Mouse (Mus musculus) liver, postnatal 0 days (tissue): ENCODE data around the gene Tcf7l2. TPM values are rescaled to one million over a fixed set of nuclear protein-coding genes. Genes with fewer than 3 reads are reported as not detected.

Experiments used
- ATAC-seq: fragments of 200-750 bp; cut with Nextera tagmentation; 2 replicates; pipeline ENCODE4 v1.8.0; 2017; ENCODE audit warnings: mild to moderate bottlenecking, moderate library complexity
- DNase-seq: peaks from one replicate; pipeline ENCODE4 v3.0.0-alpha.2; 2016
- H3K27ac ChIP-seq: fragments of 300-500 bp; sonication (generic); 2 replicates; pipeline ENCODE4 v1.5.1; 2014; ENCODE audit warnings: antibody characterized with exemption, moderate library complexity, mild to moderate bottlenecking, low read depth
- H3K27me3 ChIP-seq: fragments of 300-500 bp; sonication (generic); 2 replicates; pipeline ENCODE4 v1.6.1; 2014; ENCODE audit warnings: low read length, control low read depth, mixed read lengths; ENCODE audit not compliant: insufficient read depth
- H3K36me3 ChIP-seq: fragments of 300-500 bp; sonication (generic); replicated peaks from 2 replicates; pipeline ENCODE4 v1.6.1; 2014; ENCODE audit warnings: mild to moderate bottlenecking, control low read depth, low read length, moderate library complexity, mixed read lengths; ENCODE audit not compliant: insufficient read depth
- H3K4me1 ChIP-seq: fragments of 300-500 bp; sonication (generic); 2 replicates; pipeline ENCODE4 v1.6.1; 2014; ENCODE audit warnings: antibody characterized with exemption, mild to moderate bottlenecking, control low read depth; ENCODE audit not compliant: insufficient read depth
- H3K4me2 ChIP-seq: fragments of 300-500 bp; sonication (generic); 2 replicates; pipeline ENCODE4 v1.6.1; 2014; ENCODE audit warnings: low read depth, mild to moderate bottlenecking, low read length, moderate library complexity, mixed read lengths
- H3K4me3 ChIP-seq: fragments of 300-500 bp; sonication (generic); 2 replicates; pipeline ENCODE4 v1.5.1; 2014; ENCODE audit warnings: low read depth, low read length
- H3K9ac ChIP-seq: fragments of 300-500 bp; sonication (generic); replicated peaks from 2 replicates; pipeline ENCODE4 v1.6.1; 2014; ENCODE audit warnings: mild to moderate bottlenecking, moderate library complexity
- H3K9me3 ChIP-seq: fragments of 300-500 bp; sonication (generic); 2 replicates; pipeline ENCODE4 v1.6.1; 2016; ENCODE audit warnings: mild to moderate bottlenecking, control low read depth, low read length, mixed read lengths
- CTCF ChIP-seq: sonication (generic); IDR thresholded peaks from 2 replicates; pipeline ENCODE4 v1.5.1; 2016; ENCODE audit warnings: antibody characterized with exemption, low read depth
- EP300 ChIP-seq: IDR thresholded peaks from 2 replicates; pipeline ENCODE4 v1.6.1; 2016; ENCODE audit warnings: antibody characterized with exemption, low read depth, mild to moderate bottlenecking
- WGBS: fragments of 180-500 bp; shearing (Covaris S2); extraction: QIAGEN DNeasy Blood & Tissue Kit; methylation state at CpG from one replicate; pipeline ENCODE4 v1.1.7; 2014; ENCODE audit not compliant: insufficient replicate concordance; 5-methylcytosine and 5-hydroxymethylcytosine counted together
- polyA plus RNA-seq: library from polyadenylated mRNA; unstranded; fragments of >200 nt; fragmentation: Nextera tagmentation; extraction: Ambion mirVana; gene quantifications from 2 replicates; pipeline ENCODE4 v1.2.1, GENCODE M21; 2015

Tcf7l2 gene
- polyA plus RNA-seq, 1 experiment from 2014 or later = 21.6 TPM

GRCm38 (mm10) chr19:55827613-55828259 lies 86.1 kb downstream of the Tcf7l2 start:
- 0 out of 2 replicates have a peak, but pooled peaks cover 3% of the 10 kb centered on the region for H3K36me3 ChIP-seq
- H3K27me3 ChIP-seq = no peaks in the 10 kb centered on the region

GRCm38 (mm10) chr19:55830976-55831559 lies 89.4 kb downstream of the Tcf7l2 start:
- Histone ChIP-seq H3K9ac (no peak overlapping the region), H3K9me3 (no peaks in the 10 kb centered on the region), H3K4me3 (no peak overlapping the region), H3K27ac (no peak overlapping the region), H3K4me1 (peaks cover 2% of the 10 kb centered on the region; the same call in 1 of the 2 replicates), H3K36me3 (0 out of 2 replicates have a peak, but pooled peaks cover 3% of the 10 kb centered on the region), H3K27me3 (no peaks in the 10 kb centered on the region), H3K4me2 (no peak overlapping the region)
- ATAC-seq (no peak), DNase-seq (no peak)
- 82% methylated on average over 9 of the region's 9 CpGs for WGBS
- TF ChIP-seq EP300 = no peak
- TF ChIP-seq CTCF = no peak

More at GRCm38 (mm10) chr19:55827613-55828259, 86.1 kb downstream of the Tcf7l2 start:
- no peak overlapping the region for H3K9ac ChIP-seq
- no peak overlapping the region for H3K4me3 ChIP-seq
- 44% methylated on average over 13 of the region's 13 CpGs for WGBS
- TF ChIP-seq CTCF (no peak), EP300 (no peak)
- H3K27ac ChIP-seq = no peak overlapping the region
- ATAC-seq (no peak), DNase-seq (no peak)
- H3K9me3 ChIP-seq = no peaks in the 10 kb centered on the region
- H3K4me1 ChIP-seq = peaks cover 13% of the 10 kb centered on the region
- H3K4me2 ChIP-seq = no peak overlapping the region

GRCm38 (mm10) chr19:55832122-55832521 lies 90.5 kb downstream of the Tcf7l2 start:
- H3K4me1 ChIP-seq = no peaks in the 10 kb centered on the region

GRCm38 (mm10) chr19:55833807-55834385 lies 92.3 kb downstream of the Tcf7l2 start:
- TF ChIP-seq EP300 (no peak), CTCF (no peak)
- no peak overlapping the region for H3K4me3 ChIP-seq
- no peak for DNase-seq
- no peak overlapping the region for H3K27ac ChIP-seq
- H3K9ac ChIP-seq = no peak overlapping the region
- H3K4me1 ChIP-seq = peaks cover 11% of the 10 kb centered on the region
- no peaks in the 10 kb centered on the region for H3K27me3 ChIP-seq
- no peaks in the 10 kb centered on the region for H3K9me3 ChIP-seq
- H3K36me3 ChIP-seq = no peaks in the 10 kb centered on the region
- no peak overlapping the region for H3K4me2 ChIP-seq
- 81% methylated on average over 4 of the region's 4 CpGs for WGBS
- ATAC-seq = no peak

More at GRCm38 (mm10) chr19:55832122-55832521, 90.5 kb downstream of the Tcf7l2 start:
- no peak for ATAC-seq
- DNase-seq = no peak
- H3K4me3 ChIP-seq = no peak overlapping the region
- WGBS = 83% methylated on average over 4 of the region's 4 CpGs
- H3K27ac ChIP-seq = no peak overlapping the region
- H3K9ac ChIP-seq = no peak overlapping the region
- H3K27me3 ChIP-seq = no peaks in the 10 kb centered on the region
- H3K9me3 ChIP-seq = no peaks in the 10 kb centered on the region
- no peak for TF ChIP-seq CTCF
- TF ChIP-seq EP300 = no peak
- H3K36me3 ChIP-seq = 0 out of 2 replicates have a peak, but pooled peaks cover 3% of the 10 kb centered on the region
- H3K4me2 ChIP-seq = no peak overlapping the region

GRCm38 (mm10) chr19:55836930-55837687 lies 95.5 kb downstream of the Tcf7l2 start:
- no peak overlapping the region for H3K9ac ChIP-seq
- TF ChIP-seq EP300 (no peak), CTCF (no peak)
- no peaks in the 10 kb centered on the region for H3K9me3 ChIP-seq
- no peak for ATAC-seq
- no peaks in the 10 kb centered on the region for H3K27me3 ChIP-seq
- H3K36me3 ChIP-seq = no peaks in the 10 kb centered on the region
- DNase-seq = no peak
- WGBS = 87% methylated on average over 5 of the region's 5 CpGs
- H3K4me3 ChIP-seq = no peak overlapping the region
- no peak overlapping the region for H3K4me2 ChIP-seq
- H3K27ac ChIP-seq = no peak overlapping the region
- H3K4me1 ChIP-seq = peaks cover 27% of the 10 kb centered on the region

GRCm38 (mm10) chr19:55837924-55838323 lies 96.3 kb downstream of the Tcf7l2 start:
- no peaks in the 10 kb centered on the region for H3K27me3 ChIP-seq
- 58% methylated on average over 9 of the region's 9 CpGs for WGBS
- H3K4me2 ChIP-seq = no peak overlapping the region
- H3K4me1 ChIP-seq = peaks cover 27% of the 10 kb centered on the region
- DNase-seq (no peak), ATAC-seq (no peak)
- H3K36me3 ChIP-seq = no peaks in the 10 kb centered on the region
- no peak for TF ChIP-seq EP300
- TF ChIP-seq CTCF = no peak
- H3K9me3 ChIP-seq = no peaks in the 10 kb centered on the region
- peak overlapping the region; percentile 23; the same call in 1 of the 2 replicates for H3K27ac ChIP-seq
- no peak overlapping the region for H3K9ac ChIP-seq
- H3K4me3 ChIP-seq = no peak overlapping the region
